Mouse (Mus musculus): ENCODE data around the gene Clic1.
"Not testable (repeated sequence)": the region's sequence is repeated elsewhere in the genome, so short reads cannot be mapped to it uniquely, and the experiment has no call there.

The Clic1 gene

DNA sequence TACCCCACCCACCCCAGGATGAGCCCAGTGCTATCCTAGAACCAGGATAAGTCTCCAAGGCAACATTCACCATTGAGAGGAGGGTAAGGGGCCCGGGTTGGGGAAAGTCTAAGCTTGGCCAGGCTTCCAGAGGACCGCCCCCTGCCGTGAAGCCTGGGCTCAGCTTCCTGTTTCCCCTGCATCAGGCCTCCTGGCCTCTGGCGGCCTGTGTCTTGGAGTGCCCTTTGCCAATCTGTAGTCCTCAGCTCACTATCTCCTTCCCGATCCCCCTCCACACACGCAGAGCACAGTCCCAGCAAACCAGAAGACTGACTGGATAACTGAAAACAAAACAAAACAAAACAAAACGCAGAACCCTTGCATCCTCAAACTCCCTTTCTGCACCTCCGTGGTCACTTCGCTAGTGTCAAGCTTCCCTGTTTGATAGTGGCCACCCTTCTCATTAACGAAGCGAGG lies at the start of gene Clic1:
Clic1 (plus strand) TSS at position 406 of the 456 bp plus-strand sequence.
- peak; percentile 71 to 78 for DNase-seq

DNA sequence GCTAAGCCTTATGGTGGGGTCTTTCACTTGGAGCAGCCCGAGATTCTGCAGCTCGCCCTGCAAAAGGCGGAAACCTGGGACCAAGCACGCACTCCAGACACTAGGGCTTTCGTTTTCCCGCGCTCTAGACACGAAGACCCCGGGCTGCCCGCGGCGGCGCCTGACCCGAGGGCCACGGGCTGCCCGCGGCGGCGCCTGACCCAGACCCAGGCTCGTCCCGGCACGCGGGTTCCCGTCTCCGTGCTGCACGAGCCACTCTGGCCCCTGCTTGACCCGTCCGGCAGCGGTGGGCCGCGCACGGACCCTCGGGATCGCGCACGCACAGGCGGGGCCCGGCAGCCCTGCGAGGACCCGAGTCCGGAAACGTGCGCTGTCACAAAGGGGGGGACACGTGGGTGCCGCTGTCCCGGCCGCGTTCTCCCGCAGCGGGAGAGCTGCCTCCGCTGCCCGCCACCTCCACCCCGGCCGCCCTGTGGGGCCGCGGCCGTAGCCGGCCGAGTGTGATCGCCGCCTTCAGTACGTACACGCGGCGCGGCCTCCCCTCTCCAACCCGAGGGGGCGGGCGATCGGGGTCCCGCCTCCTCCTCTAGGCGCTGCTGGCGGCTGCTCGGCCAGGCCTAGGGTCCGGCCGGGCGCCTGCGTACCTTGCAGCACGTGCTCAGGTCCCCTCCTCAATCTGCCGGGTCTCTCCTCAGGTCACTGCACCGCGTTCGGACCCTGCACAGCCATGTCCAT lies 48.9 kb upstream of the Clic1 start, which contains the start of gene Vars:
Vars (plus strand) TSS at position 271 of the 735 bp plus-strand sequence.
- DNase-seq: peak; percentile 88 to 92

DNA sequence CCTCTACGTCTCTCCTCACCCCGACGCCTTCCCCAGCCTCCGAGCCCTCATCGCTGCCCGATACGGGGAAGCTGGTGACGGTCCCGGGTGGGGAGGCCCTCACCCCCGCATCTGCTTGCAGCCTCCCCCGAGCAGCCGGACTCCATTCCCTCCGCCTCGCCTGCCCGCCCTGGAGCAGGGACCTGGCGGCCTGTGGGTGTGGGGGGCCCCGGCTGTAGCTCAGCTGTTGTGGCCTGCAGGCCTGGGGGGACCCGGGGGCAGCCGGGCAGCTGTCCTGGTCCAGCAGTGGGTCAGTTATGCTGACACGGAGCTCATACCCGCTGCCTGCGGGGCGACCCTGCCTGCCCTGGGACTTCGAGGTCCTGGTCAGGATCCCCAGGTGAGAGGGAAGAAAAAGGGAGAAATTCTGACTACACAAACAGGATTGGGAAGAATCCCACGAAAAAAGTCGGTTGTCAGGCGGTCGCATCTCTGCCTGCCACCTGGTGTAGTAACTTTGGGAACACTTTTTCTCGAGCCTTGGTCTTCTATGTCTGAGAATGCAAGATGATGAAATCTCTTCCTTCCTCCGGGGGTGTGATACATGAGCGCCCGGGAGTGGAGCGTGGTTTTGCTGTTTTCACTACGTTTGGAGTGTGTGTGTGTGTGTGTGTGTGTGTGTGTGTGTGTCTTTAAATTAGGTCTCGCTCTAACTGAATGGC lies 48.2 kb upstream of the Clic1 start:
- DNase-seq: peak in 1 of 2 experiments; percentile 37

DNA sequence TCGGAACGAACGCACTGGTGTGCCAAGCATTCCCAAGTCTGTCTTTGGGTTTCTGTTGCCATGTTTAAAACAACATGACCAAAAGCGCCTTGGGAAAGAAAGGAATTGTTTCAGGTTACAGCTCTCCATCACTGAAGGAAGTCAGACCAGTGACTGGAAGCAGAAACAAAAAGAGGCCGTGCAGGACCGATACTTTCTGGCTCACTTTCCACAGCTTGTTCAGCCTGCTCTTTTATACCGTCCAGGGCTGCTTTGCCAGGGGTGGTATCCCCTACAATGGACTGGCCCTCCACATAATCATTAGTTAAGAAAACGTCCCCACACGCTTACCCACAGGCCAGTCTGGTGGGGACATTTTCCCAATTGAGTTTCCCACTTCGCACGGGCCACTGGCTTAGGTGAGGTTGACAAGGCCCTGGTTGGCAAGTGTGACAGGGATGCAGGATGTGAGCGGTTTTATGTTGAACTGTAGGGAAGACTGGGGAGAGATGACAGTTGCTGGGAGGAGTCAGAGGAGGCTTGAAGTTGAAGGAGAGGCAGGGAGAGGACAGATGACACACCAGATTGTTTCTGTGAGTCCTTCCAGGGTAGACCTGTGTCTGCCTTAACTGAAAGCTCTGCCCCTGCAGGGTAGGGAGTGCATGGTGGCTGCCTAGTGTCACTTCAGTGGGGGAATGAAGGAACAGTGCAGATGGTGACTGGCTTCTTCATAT lies 47.5 kb upstream of the Clic1 start:
- peak; percentile 22 to 42 for DNase-seq

- no peak for DNase-seq
Observed at GRCm38 (mm10) chr17:35003022-35003838, 46.5 kb upstream of the Clic1 start.

- no peak for DNase-seq
Observed at GRCm38 (mm10) chr17:35004075-35004717, 45.6 kb upstream of the Clic1 start.

DNA sequence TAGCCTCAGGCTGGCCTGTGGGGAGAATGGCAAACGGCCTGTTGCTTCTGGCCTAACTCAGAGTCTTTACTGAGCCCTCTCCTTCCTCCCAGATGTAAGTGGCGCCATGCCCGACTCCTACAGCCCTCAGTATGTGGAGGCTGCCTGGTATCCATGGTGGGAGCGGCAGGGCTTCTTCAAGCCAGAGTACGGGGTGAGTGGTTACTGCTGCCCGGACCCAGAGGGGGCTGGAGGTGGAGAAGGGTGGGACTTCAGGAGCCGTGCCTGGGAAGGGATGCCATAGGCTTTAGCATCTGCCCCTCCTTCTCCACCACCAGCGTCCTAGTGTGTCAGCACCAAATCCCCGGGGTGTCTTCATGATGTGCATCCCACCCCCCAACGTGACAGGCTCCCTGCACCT lies 44.6 kb upstream of the Clic1 start:
- DNase-seq: peak in 1 of 2 experiments; percentile 9

GRCm38 (mm10) chr17:35005902-35006301 lies 43.9 kb upstream of the Clic1 start:
- not testable (repeated sequence) for DNase-seq

DNA sequence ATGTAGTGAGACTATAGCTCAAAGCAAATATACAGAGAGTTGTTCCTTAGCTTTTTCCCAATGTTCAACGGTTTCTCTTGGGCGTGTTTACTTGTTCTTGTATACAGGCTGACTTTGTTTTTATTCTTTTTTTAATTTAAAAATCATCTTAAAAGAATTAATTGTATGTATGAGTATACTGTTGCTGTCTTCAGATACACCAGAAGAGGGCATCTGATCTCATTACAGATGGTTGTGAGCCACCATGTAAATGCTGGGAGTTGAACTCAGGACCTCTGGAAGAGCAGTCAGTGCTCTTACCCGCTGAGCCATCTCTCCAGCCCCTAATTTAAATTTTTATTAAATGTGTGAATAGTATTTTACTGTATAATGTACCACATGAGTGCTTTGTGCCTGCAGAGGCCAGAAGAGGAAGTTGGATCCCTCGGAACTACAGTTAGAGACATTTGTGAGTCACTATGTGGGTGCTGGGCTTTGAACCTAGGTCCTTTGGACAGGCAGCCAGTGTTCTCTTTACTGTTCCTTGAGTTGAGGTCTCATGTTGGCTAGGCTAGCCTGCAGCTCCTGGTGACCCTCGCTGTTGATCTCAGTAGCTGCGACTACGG lies 42.3 kb upstream of the Clic1 start:
- no peak for DNase-seq

GRCm38 (mm10) chr17:35009586-35009985 lies 40.2 kb upstream of the Clic1 start:
- DNase-seq: peak; percentile 77 to 81

DNA sequence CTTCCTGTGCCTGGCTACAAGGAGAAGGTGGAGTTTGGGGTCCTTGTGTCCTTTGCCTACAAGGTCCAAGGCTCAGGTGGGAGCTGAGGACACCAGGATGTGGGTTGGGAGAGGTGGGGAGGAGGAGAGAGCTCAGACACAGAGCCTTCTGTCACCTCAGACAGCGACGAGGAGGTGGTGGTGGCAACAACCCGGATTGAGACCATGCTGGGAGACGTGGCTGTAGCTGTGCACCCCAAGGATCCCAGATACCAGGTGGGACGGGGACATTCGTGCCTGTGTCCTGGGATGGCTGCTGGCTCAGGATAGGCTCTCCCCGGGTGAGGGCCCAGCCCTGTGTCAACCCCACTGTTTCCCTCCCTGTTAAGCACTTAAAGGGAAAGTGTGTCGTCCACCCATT lies 38.3 kb upstream of the Clic1 start:
- peak in 1 of 2 experiments; percentile 7 for DNase-seq

DNA sequence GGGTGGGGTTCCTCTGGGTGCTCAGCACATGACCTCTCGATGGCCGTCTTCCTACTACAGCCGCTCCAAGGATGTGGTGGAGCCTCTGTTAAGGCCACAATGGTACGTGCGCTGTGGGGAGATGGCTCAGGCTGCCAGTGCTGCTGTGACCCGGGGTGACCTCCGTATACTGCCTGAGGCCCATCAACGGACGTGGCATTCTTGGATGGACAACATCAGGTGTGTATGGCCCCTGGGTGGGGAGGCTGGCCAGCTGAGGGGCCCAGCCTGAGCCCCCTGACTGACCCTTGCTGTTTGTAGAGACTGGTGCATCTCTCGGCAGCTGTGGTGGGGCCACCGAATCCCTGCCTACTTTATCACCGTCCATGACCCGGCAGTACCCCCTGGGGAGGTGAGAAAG lies 37.3 kb upstream of the Clic1 start:
- peak in 1 of 2 experiments; percentile 16 for DNase-seq

GRCm38 (mm10) chr17:35013221-35013620 lies 36.5 kb upstream of the Clic1 start:
- DNase-seq: peak; percentile 9 to 14

DNA sequence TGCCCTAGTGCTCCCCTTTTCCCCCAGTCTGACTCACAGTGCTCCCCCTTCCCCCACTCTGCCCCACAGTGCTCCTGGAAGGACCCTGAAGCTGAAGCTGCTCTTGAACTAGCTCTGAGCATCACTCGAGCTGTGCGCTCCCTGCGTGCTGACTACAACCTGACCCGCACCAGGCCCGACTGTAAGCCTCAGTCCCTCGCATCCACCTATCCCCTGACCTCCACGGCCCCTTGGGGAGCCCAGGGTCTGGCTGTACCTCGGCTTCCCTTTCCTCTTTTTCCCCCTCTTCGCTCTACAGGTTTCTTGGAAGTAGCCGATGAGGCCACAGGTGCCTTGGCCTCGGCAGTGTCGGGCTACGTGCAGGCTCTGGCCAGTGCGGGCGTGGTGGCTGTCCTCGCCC lies 34.5 kb upstream of the Clic1 start:
- no peak for DNase-seq

GRCm38 (mm10) chr17:35016376-35016775 lies 33.4 kb upstream of the Clic1 start, which contains the start of gene Vwa7:
Gene Vwa7, plus strand, starts transcription at chr17:35016579.
- peak; percentile 93 to 95 for DNase-seq

- peak; percentile 63 to 71 for DNase-seq
Observed at GRCm38 (mm10) chr17:35016791-35017705, 32.7 kb upstream of the Clic1 start.

GRCm38 (mm10) chr17:35017706-35018030 lies 32.1 kb upstream of the Clic1 start:
- no peak for DNase-seq

DNA sequence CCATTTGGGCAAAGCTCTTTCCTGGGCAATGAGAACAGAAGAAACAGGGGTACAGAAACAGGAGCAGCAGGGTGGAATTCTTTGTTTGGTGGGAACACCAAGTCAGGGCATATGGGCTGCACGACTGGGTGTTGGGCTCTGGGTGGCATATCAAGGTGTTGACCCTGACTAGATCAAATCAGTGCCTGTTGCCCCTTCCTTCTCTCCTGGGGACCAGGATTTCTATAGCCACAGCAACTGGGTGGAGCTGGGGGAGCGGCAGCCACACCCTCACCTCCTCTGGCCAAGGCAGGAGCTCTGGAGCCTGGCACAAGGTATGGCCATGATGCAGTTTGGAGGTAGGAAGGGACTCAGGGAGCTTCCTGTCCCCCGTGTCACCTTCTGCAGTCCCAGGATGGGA lies 31.6 kb upstream of the Clic1 start:
- DNase-seq: no peak

DNA sequence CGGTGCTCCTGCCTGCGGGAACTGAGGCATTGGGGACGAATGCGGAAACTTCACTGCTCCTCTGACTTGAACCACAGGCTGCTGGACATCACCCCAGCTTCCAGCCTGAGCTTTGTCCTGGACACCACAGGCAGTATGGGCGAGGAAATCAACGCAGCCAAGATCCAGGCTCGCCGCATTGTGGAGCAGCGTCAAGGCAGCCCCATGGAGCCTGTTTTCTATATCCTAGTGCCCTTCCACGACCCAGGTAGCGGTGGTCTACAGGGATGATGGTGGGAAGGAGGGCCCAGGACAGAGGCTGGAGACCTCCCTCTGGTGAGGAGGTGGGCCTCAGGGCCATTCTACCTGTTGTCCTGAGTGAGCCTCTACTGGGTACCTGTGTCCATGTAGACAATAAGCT lies 29.9 kb upstream of the Clic1 start:
- DNase-seq: peak in 1 of 2 experiments; percentile 18

- no peak for DNase-seq
Observed at GRCm38 (mm10) chr17:35020551-35020950, 29.2 kb upstream of the Clic1 start.

All from cerebellum, postnatal 10 days (tissue).